Mouse (Mus musculus) lung, embryonic 15.5 days (tissue): ENCODE data around the gene Spag9. TPM values are rescaled to one million over a fixed set of nuclear protein-coding genes. Genes with fewer than 3 reads are reported as not detected.

Source experiments
- ATAC-seq: fragments of 200-750 bp; cut with Nextera tagmentation; 2 replicates; pipeline ENCODE4 v1.8.0; 2017; ENCODE audit warnings: moderate number of reproducible peaks, borderline replicate concordance; ENCODE audit not compliant: low FRiP score, low TSS enrichment; ENCODE audit errors: extremely low read depth
- H3K27ac ChIP-seq: fragments of 300-500 bp; sonication (generic); 2 replicates; pipeline ENCODE4 v1.5.1; 2015; ENCODE audit warnings: moderate library complexity, mild to moderate bottlenecking, inconsistent platforms
- H3K27me3 ChIP-seq: fragments of 300-500 bp; sonication (generic); 2 replicates; pipeline ENCODE4 v1.6.1; 2015; ENCODE audit warnings: inconsistent platforms
- H3K36me3 ChIP-seq: fragments of 300-500 bp; sonication (generic); 2 replicates; pipeline ENCODE4 v1.6.1; 2015; ENCODE audit warnings: inconsistent platforms
- H3K4me1 ChIP-seq: fragments of 300-500 bp; sonication (generic); 2 replicates; pipeline ENCODE4 v1.6.1; 2015; ENCODE audit warnings: inconsistent platforms
- H3K4me2 ChIP-seq: fragments of 300-500 bp; sonication (generic); 2 replicates; pipeline ENCODE4 v1.6.1; 2015; ENCODE audit warnings: inconsistent platforms, mild to moderate bottlenecking, moderate library complexity
- H3K4me3 ChIP-seq: fragments of 300-500 bp; sonication (generic); 2 replicates; pipeline ENCODE4 v1.5.1; 2015; ENCODE audit warnings: mild to moderate bottlenecking, inconsistent platforms
- H3K9ac ChIP-seq: fragments of 300-500 bp; sonication (generic); 2 replicates; pipeline ENCODE4 v1.6.1; 2015; ENCODE audit warnings: inconsistent platforms
- H3K9me3 ChIP-seq: fragments of 300-500 bp; sonication (generic); 2 replicates; pipeline ENCODE4 v1.6.1; 2016; ENCODE audit warnings: inconsistent platforms
- WGBS: fragments of 180-500 bp; shearing (Covaris S2); methylation state at CpG from one replicate; pipeline ENCODE4 v1.1.7; 2015; 5-methylcytosine and 5-hydroxymethylcytosine counted together
- polyA plus RNA-seq: library from polyadenylated mRNA; unstranded; fragments of >200 nt; fragmentation: Nextera tagmentation; extraction: Ambion mirVana; gene quantifications from 2 replicates; pipeline ENCODE4 v1.2.1, GENCODE M21; 2015

Gene Spag9
- polyA plus RNA-seq, 1 experiment from 2014 or later = 39.4 TPM

GRCm38 (mm10) chr11:94163005-94163767 lies 167.3 kb downstream of the Spag9 start:
- ATAC-seq = no peak
- 64% methylated on average over 9 of the region's 9 CpGs for WGBS
- H3K9ac ChIP-seq = no peak overlapping the region
- no peaks in the 10 kb centered on the region for H3K9me3 ChIP-seq
- H3K27ac ChIP-seq = no peak overlapping the region
- no peak overlapping the region for H3K4me3 ChIP-seq
- peaks cover 33% of the 10 kb centered on the region for H3K4me1 ChIP-seq
- H3K27me3 ChIP-seq = no peaks in the 10 kb centered on the region
- no peak overlapping the region for H3K4me2 ChIP-seq
- no peaks in the 10 kb centered on the region for H3K36me3 ChIP-seq

- no peak overlapping the region for H3K9ac ChIP-seq
- H3K4me2 ChIP-seq = no peak overlapping the region
- H3K36me3 ChIP-seq = no peaks in the 10 kb centered on the region
- no peaks in the 10 kb centered on the region for H3K9me3 ChIP-seq
- peaks cover 8% of the 10 kb centered on the region for H3K4me1 ChIP-seq
- WGBS = 76% methylated on average over 4 of the region's 4 CpGs
- no peaks in the 10 kb centered on the region for H3K27me3 ChIP-seq
- H3K27ac ChIP-seq = no peak overlapping the region
- H3K4me3 ChIP-seq = no peak overlapping the region
- no peak for ATAC-seq
These were observed 169.9 kb downstream of the Spag9 start for GRCm38 (mm10) chr11:94165745-94166144.

GRCm38 (mm10) chr11:94168238-94168637 lies 172.3 kb downstream of the Spag9 start:
- no peaks in the 10 kb centered on the region for H3K36me3 ChIP-seq
- H3K4me2 ChIP-seq = no peak overlapping the region
- H3K4me1 ChIP-seq = peaks cover 9% of the 10 kb centered on the region
- H3K4me3 ChIP-seq = no peak overlapping the region
- H3K27ac ChIP-seq = 0 out of 2 replicates have a peak overlapping the region, but pooled peaks have one; percentile 21
- H3K9ac ChIP-seq = no peak overlapping the region
- peak; percentile 65; the same call in 1 of the 2 replicates for ATAC-seq
- H3K9me3 ChIP-seq = no peaks in the 10 kb centered on the region
- 38% methylated on average over 5 of the region's 5 CpGs for WGBS
- H3K27me3 ChIP-seq = no peaks in the 10 kb centered on the region

GRCm38 (mm10) chr11:94169596-94169995 lies 173.7 kb downstream of the Spag9 start:
- Histone ChIP-seq H3K9me3 (no peaks in the 10 kb centered on the region), H3K4me1 (peaks cover 11% of the 10 kb centered on the region), H3K27ac (no peak overlapping the region), H3K4me3 (no peak overlapping the region), H3K27me3 (no peaks in the 10 kb centered on the region), H3K9ac (no peak overlapping the region), H3K36me3 (no peaks in the 10 kb centered on the region), H3K4me2 (no peak overlapping the region)
- no peak for ATAC-seq
- 65% methylated on average over 5 of the region's 5 CpGs for WGBS

- H3K36me3 ChIP-seq = no peaks in the 10 kb centered on the region
These were observed 175.8 kb downstream of the Spag9 start for GRCm38 (mm10) chr11:94171691-94172090.

GRCm38 (mm10) chr11:94172186-94172585 lies 176.3 kb downstream of the Spag9 start:
- Histone ChIP-seq H3K27me3 (no peaks in the 10 kb centered on the region), H3K4me3 (no peak overlapping the region), H3K9me3 (no peaks in the 10 kb centered on the region), H3K36me3 (no peaks in the 10 kb centered on the region), H3K9ac (no peak overlapping the region), H3K4me2 (no peak overlapping the region), H3K4me1 (peaks cover 19% of the 10 kb centered on the region), H3K27ac (peak overlapping the region; percentile 39)
- 56% methylated on average over 9 of the region's 9 CpGs for WGBS
- no peak for ATAC-seq

More at GRCm38 (mm10) chr11:94171691-94172090, 175.8 kb downstream of the Spag9 start:
- Histone ChIP-seq H3K27ac (peak overlapping the region; percentile 39), H3K4me1 (peaks cover 19% of the 10 kb centered on the region), H3K4me3 (no peak overlapping the region), H3K9me3 (no peaks in the 10 kb centered on the region), H3K9ac (no peak overlapping the region), H3K4me2 (no peak overlapping the region), H3K27me3 (no peaks in the 10 kb centered on the region)
- 80% methylated on average over 5 of the region's 5 CpGs for WGBS
- ATAC-seq = no peak

- 16% methylated on average over 4 of the region's 4 CpGs for WGBS
- H3K27ac ChIP-seq = peak overlapping the region; percentile 0; the same call in 1 of the 2 replicates
- H3K4me1 ChIP-seq = peaks cover 19% of the 10 kb centered on the region
- no peaks in the 10 kb centered on the region for H3K9me3 ChIP-seq
- H3K27me3 ChIP-seq = no peaks in the 10 kb centered on the region
- no peaks in the 10 kb centered on the region for H3K36me3 ChIP-seq
- ATAC-seq = no peak
- no peak overlapping the region for H3K4me3 ChIP-seq
- H3K4me2 ChIP-seq = no peak overlapping the region
- no peak overlapping the region for H3K9ac ChIP-seq
These were observed 177.8 kb downstream of the Spag9 start for GRCm38 (mm10) chr11:94173726-94174146.

GRCm38 (mm10) chr11:94175288-94175687 lies 179.4 kb downstream of the Spag9 start:
- Histone ChIP-seq H3K27ac (peak overlapping the region; percentile 92), H3K4me3 (no peak overlapping the region), H3K9me3 (no peaks in the 10 kb centered on the region), H3K4me2 (no peak overlapping the region), H3K27me3 (no peaks in the 10 kb centered on the region), H3K36me3 (no peaks in the 10 kb centered on the region), H3K4me1 (peaks cover 19% of the 10 kb centered on the region), H3K9ac (no peak overlapping the region)
- 49% methylated on average over 7 of the region's 7 CpGs for WGBS
- ATAC-seq = no peak

Other genes with a start within 250 kb of the Spag9 start
- 22.7 and 25.2 TPM in 2 replicates for gene Utp18, start 110.3 kb upstream of the Spag9 start, polyA plus RNA-seq
- 26.4 and 28.8 TPM in 2 replicates for gene Mbtd1, start 110.2 kb upstream of the Spag9 start, polyA plus RNA-seq
- 258 and 287 TPM in 2 replicates for gene Nme2, start 39.8 kb upstream of the Spag9 start, polyA plus RNA-seq
- gene Gm20390, start 27.8 kb upstream of the Spag9 start, polyA plus RNA-seq = 379 and 404 TPM in 2 replicates
- gene Nme1, start 27.6 kb upstream of the Spag9 start, polyA plus RNA-seq = 123 and 129 TPM in 2 replicates
- 26.1 and 26.5 TPM in 2 replicates for gene Tob1, start 215.4 kb downstream of the Spag9 start, polyA plus RNA-seq
- 1.2 and 1.5 TPM in 2 replicates for gene Wfikkn2, start 249.9 kb downstream of the Spag9 start, polyA plus RNA-seq